Mouse (Mus musculus) thymus, postnatal 25 days (tissue): ENCODE data around the gene Gpalpp1.

Experiments
- DNase-seq: peaks from one replicate; pipeline ENCODE4 v3.0.0; 2022

Gene Gpalpp1

DNA sequence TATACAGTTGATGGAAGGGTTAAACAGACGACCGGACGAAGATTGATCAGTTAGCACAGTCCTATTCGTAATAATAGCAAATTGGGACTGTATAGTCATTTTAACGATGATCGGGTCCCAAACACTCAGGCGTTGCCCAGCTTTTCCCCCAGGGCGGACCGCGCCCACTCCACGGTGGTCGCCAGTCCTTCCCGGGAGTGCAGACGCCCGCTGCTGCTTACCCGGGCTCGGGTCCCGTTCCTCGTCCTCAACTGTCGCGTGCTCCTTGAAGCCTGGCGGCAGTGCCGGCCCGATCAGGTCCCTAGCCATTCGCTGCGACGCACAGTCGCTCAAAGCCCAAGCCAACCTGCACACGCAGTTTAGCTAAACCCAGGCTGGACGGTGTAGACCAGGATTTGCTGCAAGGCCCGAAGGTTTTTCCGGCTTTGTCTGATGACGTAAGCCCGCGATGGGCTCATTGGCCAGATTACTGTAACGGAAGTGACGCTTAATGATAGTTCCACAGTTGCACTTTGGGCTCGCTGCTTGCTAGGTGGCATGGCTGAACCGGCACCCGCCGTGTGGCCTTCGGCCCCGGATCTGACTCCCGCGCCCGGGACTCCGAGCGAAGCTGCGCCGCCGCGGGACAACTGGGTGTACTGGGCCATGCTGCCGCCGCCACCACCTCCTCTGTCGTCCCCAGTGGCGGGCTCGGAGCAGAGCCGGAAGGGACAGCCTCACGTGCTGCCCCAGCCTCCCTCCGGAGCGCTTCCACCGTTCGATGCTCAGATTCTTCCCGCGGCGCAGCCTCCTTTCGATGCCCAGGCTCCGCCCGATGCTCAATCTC, at the start of gene Gpalpp1, which contains the start of gene Nufip1:
Gpalpp1 (minus strand) TSS at position 365 of the 826 bp plus-strand sequence.
Nufip1 (plus strand) TSS at position 496 of the 826 bp plus-strand sequence.
- DNase-seq, result peak; percentile 82

- DNase-seq, result no peak
Measured at GRCm38 (mm10) chr14:76158192-76158785, 47.7 kb upstream of the Gpalpp1 start.

DNA sequence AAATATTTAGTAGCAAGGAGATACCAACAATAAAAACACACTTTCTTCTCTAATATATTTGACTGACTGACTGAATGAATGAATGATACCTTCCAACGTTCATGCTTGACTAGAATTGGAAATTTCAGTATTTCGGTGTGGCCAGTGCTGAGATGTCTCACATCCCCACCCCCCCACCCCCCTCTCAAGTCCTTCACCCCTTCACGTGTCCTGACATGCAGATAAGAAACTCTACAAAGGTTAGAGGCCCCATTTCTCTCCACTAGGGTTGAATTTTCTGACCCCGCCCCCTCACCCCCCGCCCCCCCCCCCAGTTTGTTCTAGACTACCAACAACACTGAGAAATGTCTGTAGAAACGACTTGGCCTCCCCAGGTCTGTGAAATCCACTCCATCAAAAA, 43.3 kb upstream of the Gpalpp1 start:
- DNase-seq, result no peak

GRCm38 (mm10) chr14:76153003-76153675, 42.6 kb upstream of the Gpalpp1 start:
- DNase-seq, result no peak

DNA sequence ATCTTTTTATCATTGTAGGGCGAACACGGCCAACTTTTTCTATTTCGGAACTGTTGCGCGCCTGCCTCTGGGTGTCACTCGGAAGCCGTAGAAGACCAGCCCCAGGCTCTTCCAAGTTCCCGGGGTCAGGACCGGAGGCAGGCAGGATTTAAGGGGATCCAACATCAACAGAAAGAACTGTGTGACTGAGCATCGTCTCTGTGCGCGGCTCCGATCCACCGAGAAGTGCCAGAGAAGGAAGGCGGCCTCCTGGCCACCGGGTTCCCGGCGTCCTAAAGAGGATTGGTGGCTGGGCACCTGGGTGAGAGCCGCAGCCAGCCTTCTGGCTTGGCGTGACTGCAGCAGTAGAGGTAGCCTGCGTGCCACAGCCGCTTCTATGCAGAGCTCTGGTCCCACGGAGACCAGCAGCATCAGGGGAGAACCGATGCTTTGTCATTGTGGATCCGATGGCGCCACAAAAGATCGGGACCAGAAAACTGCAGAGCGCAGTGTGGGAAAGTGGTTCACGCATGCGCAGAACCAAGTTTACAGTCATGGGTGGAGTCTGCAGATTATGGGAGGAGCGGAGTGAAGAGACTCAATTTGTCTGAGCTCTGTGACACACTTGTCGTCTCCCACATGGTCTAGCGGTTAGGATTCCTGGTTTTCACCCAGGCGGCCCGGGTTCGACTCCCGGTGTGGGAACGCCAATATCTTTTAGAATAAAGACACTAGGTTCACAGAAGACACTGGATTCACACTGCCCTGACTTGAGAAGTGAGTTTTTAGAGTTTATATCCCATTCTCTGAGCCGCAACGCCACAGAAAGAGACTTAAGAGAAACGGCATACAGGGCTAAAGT, 41.8 kb upstream of the Gpalpp1 start:
- peak; percentile 92 for DNase-seq

GRCm38 (mm10) chr14:76151820-76152161, 41.2 kb upstream of the Gpalpp1 start:
- no peak for DNase-seq

DNA sequence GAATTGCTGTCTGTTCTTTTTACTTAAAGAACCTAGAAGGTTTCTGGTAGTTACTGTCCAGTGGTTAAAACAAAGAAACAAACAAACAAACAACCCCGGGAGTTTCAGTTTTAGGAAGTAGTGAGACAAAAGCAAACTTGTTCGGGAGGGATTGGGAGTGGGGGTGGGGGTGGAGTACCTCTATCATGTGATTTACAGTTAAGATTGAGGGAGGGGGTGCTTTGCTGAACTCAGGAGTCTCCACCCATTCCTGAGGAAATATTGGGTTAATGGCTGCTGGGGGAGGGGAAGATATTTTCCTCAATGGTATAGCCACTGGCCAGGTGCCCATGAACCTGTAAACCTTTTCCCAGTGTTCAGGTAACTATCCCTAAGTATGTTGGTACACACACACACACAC, 40.5 kb upstream of the Gpalpp1 start:
- DNase-seq, result no peak

GRCm38 (mm10) chr14:76150499-76150898, 39.9 kb upstream of the Gpalpp1 start:
- no peak for DNase-seq

DNA sequence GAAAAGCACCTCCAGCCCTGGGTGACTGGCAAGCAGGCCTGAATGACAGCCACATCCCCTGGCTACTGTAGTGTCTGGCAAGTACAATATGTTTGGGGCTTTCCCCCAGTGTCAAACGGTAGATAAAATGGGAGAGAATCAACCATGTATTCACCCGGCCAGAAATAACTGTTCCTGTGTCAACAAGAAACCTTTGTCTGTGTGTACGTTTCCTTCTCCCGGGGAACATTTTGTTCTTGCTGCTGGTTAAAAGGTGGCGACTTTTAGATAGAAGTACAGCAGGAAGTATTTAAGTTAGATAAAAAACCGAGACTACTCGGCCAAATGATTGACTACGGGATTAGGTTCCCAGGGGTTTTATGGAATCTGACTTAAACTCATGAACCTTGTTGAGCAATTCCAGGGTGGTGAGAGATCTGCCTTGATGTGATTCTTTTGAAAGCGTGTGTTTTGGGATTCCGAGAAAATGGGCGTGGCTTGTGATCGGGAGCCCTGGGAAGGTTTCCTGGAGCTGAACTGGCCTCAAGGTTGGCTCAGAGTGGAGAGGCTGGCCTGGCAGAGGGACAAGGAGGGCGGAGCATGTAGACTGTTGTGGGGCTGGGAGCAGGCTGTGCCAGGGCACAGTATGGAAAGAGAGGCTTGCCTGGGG, 39.1 kb upstream of the Gpalpp1 start:
- no peak for DNase-seq

DNA sequence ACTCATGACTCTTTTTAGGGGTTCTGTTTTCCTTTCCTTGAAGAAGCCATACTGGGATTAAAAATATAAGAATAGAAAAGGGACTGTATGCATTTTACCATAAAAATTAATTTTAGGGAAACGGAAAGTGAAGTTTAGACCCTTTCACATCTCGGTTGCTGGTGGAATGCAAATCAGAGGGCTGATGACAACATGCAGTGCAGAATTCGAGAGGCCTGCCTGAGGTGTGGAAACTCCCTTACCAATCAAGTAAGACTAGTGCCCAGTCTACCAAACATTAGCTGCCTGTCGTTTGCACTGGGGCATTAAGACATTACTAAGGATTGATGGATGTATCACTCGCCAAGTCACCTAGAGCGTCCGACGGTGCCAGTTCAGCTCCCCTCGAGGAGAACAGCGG, 37.7 kb upstream of the Gpalpp1 start:
- no peak for DNase-seq

DNA sequence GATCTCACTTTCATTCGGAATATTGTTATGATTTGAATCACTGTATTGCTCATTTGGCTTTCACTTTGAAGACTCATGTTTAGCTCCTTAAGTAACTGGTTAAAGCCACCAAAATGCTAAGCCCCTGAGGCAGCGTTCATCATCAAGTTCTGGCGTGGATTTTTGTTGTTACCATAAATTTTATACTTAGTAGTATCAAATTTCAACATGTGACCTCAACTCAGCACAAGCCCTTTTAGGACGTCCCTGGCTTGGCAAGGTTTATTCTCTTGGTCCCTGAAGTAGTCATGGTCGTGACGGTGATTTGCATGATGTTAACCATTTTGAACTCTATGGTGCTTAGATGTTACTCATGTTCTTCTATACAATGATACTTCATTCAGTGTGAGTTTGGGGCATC, 36.5 kb upstream of the Gpalpp1 start:
- no peak for DNase-seq

GRCm38 (mm10) chr14:76145868-76146267, 35.3 kb upstream of the Gpalpp1 start:
- DNase-seq, result no peak

- DNase-seq, result no peak
Measured at GRCm38 (mm10) chr14:76145248-76145647, 34.7 kb upstream of the Gpalpp1 start.

- DNase-seq, result no peak
Measured at GRCm38 (mm10) chr14:76134975-76135374, 24.4 kb upstream of the Gpalpp1 start.

DNA sequence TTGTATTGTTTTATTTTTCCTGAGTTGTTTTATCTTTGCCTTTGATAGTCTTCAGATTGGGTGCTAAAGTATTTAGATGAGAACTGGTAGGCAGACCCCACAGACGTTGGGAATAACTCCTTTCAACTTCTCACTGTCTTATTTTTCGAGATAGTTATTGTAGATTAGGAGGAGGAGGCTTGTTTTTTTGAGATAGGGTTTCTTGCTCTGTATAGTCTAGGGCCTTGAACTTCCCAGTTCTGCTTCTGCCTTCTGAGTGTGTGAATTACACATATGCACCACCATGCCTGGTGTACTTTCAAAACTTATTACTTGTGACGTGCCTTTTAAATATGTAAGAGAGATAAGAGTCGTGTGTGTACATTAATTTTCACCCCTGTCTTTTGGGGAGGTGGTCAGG, 17.6 kb upstream of the Gpalpp1 start:
- no peak for DNase-seq

DNA sequence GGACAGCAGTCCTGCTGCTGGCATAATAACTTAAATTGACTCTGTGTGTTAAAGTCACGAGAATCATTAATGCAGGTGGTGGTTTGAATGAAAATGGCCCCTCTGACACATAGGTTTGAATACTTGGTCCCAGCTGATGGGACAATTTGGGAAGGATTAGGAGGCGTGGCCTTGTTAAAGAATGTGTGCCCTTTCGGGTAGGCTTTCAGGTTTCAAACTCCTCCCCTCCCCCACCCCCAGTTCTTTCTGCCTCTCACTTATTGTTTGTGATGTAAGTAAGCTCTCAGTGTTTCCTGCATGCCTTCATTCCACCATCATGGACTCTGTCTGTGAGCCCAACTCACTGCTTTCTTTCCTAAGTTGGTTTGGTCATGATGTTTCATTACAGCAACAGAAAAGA, 16.8 kb upstream of the Gpalpp1 start:
- no peak for DNase-seq

GRCm38 (mm10) chr14:76122663-76123058, 12.1 kb upstream of the Gpalpp1 start:
- no peak for DNase-seq

DNA sequence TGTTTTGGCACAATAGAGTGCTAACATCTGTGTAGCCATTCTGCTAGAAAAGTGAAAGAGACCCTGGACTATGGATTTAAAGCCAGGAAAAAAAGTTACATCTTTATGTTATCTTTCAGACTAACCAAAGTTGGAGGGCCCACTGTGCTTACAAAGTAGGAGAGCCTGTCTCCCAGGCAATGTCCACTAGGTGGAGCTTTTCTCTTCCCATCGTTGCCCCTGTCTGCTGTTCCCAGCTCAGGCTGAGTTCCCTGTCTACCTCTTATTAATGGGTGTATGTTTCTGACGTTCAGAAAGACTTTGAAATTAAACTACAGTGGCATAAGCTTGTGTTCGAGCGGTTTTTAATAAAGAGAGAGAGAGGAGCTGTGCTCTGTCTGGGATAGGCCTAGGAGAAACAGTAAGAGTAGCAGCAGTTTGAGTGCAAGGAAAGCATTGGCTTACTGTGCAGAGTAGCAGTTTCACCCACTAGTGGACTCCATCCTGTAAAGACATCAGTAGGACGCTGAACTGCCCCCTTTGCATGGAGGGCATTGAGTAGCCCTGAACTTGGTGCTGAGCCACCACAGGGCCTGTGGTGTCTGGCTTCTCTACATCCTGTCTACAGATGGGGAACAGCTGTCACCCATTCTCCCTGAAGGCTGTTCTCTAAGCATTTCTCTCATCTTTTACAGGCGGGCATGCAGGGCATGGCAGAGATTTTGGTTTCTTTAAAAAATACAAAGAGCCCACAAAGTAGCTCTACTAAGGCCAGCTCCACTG, 11.5 kb upstream of the Gpalpp1 start:
- peak; percentile 27 for DNase-seq

GRCm38 (mm10) chr14:76120472-76120871, 9.9 kb upstream of the Gpalpp1 start:
- no peak for DNase-seq

GRCm38 (mm10) chr14:76118963-76119362, 8.4 kb upstream of the Gpalpp1 start:
- DNase-seq, result no peak

DNA sequence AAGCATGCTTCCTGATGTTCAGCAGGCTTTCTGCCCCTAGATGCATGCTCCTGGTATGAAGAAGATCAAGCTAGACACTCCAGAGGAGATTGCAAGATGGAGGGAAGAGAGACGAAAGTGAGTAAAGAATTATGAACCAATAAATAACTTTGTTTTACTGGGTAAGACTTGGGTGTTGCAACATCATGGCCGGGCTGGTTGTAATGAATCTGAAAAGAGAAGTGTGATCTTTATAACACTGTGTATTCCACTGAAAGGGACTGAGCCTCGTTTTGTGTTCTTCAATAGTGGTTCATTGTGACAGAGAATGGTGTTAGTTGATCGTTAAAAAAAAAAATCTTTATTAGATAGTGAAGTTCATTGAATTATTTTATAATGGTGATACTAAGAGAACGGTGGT, 5.2 kb upstream of the Gpalpp1 start:
- DNase-seq, result no peak

DNA sequence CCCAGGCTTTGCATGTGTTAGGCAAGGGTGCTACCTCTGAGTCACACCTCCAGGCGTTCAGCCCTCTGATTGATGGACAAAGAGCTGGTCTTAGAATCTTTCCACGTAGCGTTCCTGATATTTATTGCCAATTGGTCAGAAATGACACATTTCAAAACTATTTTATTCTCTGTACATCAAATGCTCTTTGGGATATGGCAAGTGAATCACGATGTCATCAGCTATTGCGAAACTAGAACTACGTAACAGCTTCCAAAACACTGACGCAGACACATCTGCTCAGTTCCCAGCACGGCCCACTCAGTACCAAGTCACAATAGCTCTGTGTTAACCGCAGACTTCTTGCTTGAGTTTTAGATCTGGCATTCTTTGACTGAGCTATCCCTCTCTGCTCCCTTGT, 11.0 kb downstream of the Gpalpp1 start:
- no peak for DNase-seq
